Mouse (Mus musculus) heart, postnatal 0 days (tissue): ENCODE measurements around the gene Fam163b.

ENCODE experiments used
- CTCF ChIP-seq: IDR thresholded peaks from 2 replicates; pipeline ENCODE4 v1.5.1; 2016; ENCODE audit warnings: antibody characterized with exemption, control low read depth, low read depth
- EP300 ChIP-seq: IDR thresholded peaks from 2 replicates; pipeline ENCODE4 v1.6.1; 2016; ENCODE audit warnings: antibody characterized with exemption, low read depth

GRCm38 (mm10) chr2:27089238-27089637, 53.1 kb downstream of the Fam163b start:
- TF ChIP-seq CTCF = no peak
- no peak for TF ChIP-seq EP300
